Mouse (Mus musculus) testis, adult 2 months (tissue): ENCODE measurements around the gene Atox1.

Experiments
- CTCF ChIP-seq: fragments of 200-500 bp; IDR thresholded peaks from 2 replicates; pipeline ENCODE4 v1.5.1; 2012; ENCODE audit warnings: low read depth, mild to moderate bottlenecking, inconsistent platforms, low read length, moderate library complexity; ENCODE audit not compliant: control insufficient read depth, insufficient read depth, insufficient replicate concordance
- POLR2A ChIP-seq: fragments of 200-500 bp; IDR thresholded peaks from 2 replicates; pipeline ENCODE4 v1.6.1; 2012; ENCODE audit warnings: low read depth, mild to moderate bottlenecking, inconsistent platforms, low read length, moderate library complexity; ENCODE audit not compliant: control insufficient read depth

- TF ChIP-seq POLR2A (no peak), CTCF (peak; percentile 54; the same call in 1 of the 2 replicates)
These were observed 14.5 kb downstream of the Atox1 start for GRCm38 (mm10) chr11:55446579-55446978.
